Mouse (Mus musculus) E14TG2a.4 (cell line): ENCODE measurements around the gene E2f2.
A peak's percentile ranks its signal among the peaks of the same experiment; 100 is the strongest.

Experiments
- H3K27me3 ChIP-seq: 2 replicates; pipeline ENCODE4 v1.6.1; 2014; ENCODE audit warnings: low read length, control low read depth; ENCODE audit not compliant: insufficient read depth
- H3K36me3 ChIP-seq: 2 replicates; pipeline ENCODE4 v1.6.1; 2014; ENCODE audit warnings: low read length, control low read depth; ENCODE audit not compliant: insufficient read depth
- H3K4me1 ChIP-seq: replicated peaks from 2 replicates; pipeline ENCODE4 v1.6.1; 2014; ENCODE audit warnings: low read depth, low read length, control low read depth
- H3K4me3 ChIP-seq: replicated peaks from 2 replicates; pipeline ENCODE4 v1.5.1; 2014; ENCODE audit warnings: mild to moderate bottlenecking, low read length
- H3K9me3 ChIP-seq: 2 replicates; pipeline ENCODE4 v1.6.1; 2014; ENCODE audit warnings: low read length, control low read depth
- CTCF ChIP-seq: conservative IDR thresholded peaks from 2 replicates; pipeline ENCODE4 v1.5.1; 2014; ENCODE audit warnings: low read length
- NANOG ChIP-seq: IDR thresholded peaks from 2 replicates; pipeline ENCODE4 v1.6.1; 2014; ENCODE audit warnings: borderline replicate concordance, low read length, mixed read lengths
- POU5F1 ChIP-seq: IDR thresholded peaks from 2 replicates; pipeline ENCODE4 v1.6.1; 2014; ENCODE audit warnings: low read length, borderline replicate concordance

Gene E2f2

DNA sequence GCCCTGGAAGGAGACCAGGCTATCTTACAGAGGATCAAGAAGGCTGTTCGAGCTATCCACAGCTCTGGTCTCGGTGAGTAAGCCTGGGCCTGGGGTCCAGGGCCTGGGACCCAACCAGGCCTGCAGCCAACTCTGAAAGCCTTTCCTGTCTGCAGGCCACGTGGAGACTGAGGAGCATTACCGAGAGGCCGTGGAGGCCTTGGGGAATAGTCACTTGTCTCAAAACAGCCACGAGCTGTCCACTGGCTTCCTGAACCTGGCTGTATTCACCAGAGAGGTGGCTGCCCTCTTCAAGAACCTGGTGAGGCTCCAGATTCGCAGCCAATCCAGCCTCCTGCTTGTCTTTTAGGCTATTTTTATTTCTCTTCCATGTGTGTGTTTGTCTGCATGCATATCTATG is 55.2 kb downstream of the E2f2 start:
- no peak overlapping the region for H3K4me3 ChIP-seq
- H3K36me3 ChIP-seq, result peaks cover 17% of the 10 kb centered on the region
- peaks cover 56% of the 10 kb centered on the region for H3K4me1 ChIP-seq
- no peaks in the 10 kb centered on the region for H3K9me3 ChIP-seq
- no peaks in the 10 kb centered on the region for H3K27me3 ChIP-seq
- TF ChIP-seq CTCF, result no peak
- TF ChIP-seq POU5F1, result no peak
- TF ChIP-seq NANOG, result no peak

DNA sequence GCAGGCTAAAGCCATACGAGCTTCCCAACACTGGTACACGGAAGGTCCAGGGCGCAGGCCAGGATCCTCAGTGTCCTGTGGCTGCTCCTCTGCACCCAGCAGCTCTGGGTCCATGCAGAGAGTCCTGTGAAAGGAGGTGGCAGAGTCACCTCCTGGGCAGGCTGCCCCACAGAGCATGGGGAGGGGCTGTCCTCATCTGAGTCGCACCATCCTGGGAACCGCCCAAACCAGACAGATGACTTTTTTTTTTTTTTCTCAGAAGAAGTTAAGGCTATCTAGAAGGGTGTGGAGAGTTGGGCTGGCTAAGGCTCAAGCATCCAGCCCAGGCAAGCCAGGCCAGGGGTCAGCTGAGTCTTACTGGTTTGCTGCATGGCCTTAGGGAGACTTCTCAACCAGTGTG is 56.4 kb downstream of the E2f2 start:
- no peak overlapping the region for H3K4me3 ChIP-seq
- H3K27me3 ChIP-seq, result no peaks in the 10 kb centered on the region
- H3K4me1 ChIP-seq, result peaks cover 46% of the 10 kb centered on the region
- no peaks in the 10 kb centered on the region for H3K9me3 ChIP-seq
- TF ChIP-seq POU5F1, result no peak
- TF ChIP-seq NANOG, result no peak
- no peak for TF ChIP-seq CTCF
- peaks cover 24% of the 10 kb centered on the region for H3K36me3 ChIP-seq

DNA sequence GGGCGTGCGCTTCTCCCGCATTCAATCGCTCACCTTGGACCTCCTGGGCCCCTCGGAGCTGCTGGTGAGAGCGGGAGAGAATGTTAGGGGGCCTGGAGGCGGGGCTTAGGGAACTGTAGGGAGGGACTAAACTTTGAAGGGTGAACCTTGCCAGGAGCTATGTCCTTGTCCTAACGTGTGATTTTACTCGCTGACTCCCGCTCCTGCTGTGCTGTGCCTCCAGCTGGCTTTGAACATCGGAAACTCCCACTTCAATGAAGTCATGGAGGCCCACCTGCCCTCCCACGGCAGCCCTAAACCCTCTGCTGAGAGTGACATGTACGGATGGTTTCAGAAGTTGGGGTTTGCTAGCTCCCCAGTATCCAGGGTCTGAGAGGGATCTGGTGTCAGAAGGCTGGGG is 66.5 kb downstream of the E2f2 start:
- peaks cover 82% of the 10 kb centered on the region for H3K36me3 ChIP-seq
- TF ChIP-seq CTCF, result no peak
- no peak for TF ChIP-seq NANOG
- no peak for TF ChIP-seq POU5F1
- peaks cover 60% of the 10 kb centered on the region for H3K4me1 ChIP-seq
- no peak overlapping the region for H3K4me3 ChIP-seq
- no peaks in the 10 kb centered on the region for H3K27me3 ChIP-seq
- peaks cover 7% of the 10 kb centered on the region for H3K9me3 ChIP-seq

DNA sequence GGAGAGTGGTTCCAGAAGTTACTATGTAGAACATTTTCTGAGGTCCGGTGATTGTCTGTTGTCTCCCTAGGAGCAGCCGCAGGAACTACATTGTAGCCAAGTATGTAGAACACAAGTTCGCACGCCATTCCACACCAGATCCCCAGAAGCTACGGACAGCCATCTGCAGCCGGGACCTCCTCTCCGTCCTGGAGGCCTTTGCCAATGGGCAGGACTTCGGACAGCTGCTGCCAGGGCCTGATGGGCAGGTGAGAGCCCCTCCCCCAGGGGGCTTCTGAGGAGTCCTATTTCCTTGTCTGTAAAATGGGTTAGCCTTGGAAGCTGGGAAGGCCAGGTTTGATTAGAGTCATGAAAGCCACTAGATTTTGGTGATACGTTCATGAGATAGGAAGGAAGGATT is 66.9 kb downstream of the E2f2 start:
- Histone ChIP-seq H3K4me3 (no peak overlapping the region), H3K27me3 (no peaks in the 10 kb centered on the region), H3K36me3 (peaks cover 82% of the 10 kb centered on the region), H3K9me3 (peaks cover 7% of the 10 kb centered on the region), H3K4me1 (peaks cover 61% of the 10 kb centered on the region)
- no peak for TF ChIP-seq POU5F1
- no peak for TF ChIP-seq NANOG
- no peak for TF ChIP-seq CTCF

DNA sequence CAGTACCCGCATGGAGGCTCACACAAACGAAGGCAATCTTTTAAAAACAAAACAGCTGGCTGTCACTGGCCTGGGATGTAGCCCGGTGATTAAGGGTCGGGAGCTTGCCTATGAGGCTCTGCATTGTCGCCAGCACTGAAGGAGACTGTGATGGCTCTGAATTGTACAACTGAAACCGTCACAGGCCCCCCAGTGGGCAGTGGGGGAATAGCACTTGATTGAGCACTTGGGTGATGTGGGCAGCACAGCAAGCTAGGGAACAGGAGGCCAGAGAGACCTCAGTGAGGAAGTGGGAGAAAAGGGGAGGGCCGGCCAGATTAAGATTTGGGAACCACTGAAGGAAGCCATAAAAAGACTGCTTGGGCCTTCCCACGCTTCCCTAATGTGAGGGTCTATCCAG is 67.4 kb downstream of the E2f2 start:
- peaks cover 7% of the 10 kb centered on the region for H3K9me3 ChIP-seq
- peaks cover 82% of the 10 kb centered on the region for H3K36me3 ChIP-seq
- 0 out of 2 replicates have a peak overlapping the region, but pooled peaks have one; percentile 37 for H3K4me3 ChIP-seq
- H3K27me3 ChIP-seq, result no peaks in the 10 kb centered on the region
- H3K4me1 ChIP-seq, result peaks cover 63% of the 10 kb centered on the region
- no peak for TF ChIP-seq NANOG
- TF ChIP-seq CTCF, result peak; percentile 65

DNA sequence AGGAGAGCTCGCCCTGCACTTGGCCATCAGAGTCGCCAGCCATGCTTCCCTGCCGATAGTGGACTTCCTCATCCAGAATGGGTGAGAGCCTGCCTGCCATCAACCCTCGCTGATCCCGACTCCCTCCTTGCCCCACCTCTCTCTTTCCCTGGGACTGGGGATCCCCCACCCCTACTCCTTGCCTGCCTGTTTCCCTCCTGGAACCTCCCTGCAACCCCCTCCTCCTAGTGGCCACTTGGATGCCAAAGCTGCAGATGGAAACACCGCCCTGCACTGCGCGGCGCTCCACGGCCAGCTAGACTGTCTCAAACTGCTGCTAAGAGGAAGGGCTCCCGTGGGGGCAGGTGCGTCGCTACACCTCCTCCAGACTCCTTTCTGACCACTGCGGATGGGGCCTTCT is 67.9 kb downstream of the E2f2 start:
- H3K9me3 ChIP-seq, result peaks cover 7% of the 10 kb centered on the region
- H3K4me1 ChIP-seq, result peaks cover 68% of the 10 kb centered on the region
- peaks cover 83% of the 10 kb centered on the region for H3K36me3 ChIP-seq
- H3K4me3 ChIP-seq, result 0 out of 2 replicates have a peak overlapping the region, but pooled peaks have one; percentile 37
- H3K27me3 ChIP-seq, result no peaks in the 10 kb centered on the region
- TF ChIP-seq POU5F1 (no peak), CTCF (no peak), NANOG (no peak)

DNA sequence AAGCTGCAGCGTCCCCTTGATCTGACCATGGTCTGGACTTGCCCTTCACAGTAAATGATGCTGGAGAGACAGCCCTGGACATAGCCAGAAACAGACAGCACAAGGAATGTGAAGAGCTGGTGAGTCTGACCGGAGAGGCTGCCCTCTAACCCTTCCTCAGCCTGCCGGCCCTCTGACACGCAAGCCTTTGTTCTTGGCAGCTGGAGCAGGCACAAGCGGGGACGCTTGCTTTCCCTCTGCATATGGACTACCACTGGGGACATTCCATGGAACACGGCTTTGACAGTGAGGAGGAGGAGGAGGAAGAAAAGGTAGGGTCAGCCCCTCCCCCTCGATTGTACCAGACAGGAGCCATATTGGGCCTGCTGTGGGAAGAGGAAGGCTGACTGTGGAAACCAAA is 68.8 kb downstream of the E2f2 start:
- H3K27me3 ChIP-seq, result no peaks in the 10 kb centered on the region

DNA sequence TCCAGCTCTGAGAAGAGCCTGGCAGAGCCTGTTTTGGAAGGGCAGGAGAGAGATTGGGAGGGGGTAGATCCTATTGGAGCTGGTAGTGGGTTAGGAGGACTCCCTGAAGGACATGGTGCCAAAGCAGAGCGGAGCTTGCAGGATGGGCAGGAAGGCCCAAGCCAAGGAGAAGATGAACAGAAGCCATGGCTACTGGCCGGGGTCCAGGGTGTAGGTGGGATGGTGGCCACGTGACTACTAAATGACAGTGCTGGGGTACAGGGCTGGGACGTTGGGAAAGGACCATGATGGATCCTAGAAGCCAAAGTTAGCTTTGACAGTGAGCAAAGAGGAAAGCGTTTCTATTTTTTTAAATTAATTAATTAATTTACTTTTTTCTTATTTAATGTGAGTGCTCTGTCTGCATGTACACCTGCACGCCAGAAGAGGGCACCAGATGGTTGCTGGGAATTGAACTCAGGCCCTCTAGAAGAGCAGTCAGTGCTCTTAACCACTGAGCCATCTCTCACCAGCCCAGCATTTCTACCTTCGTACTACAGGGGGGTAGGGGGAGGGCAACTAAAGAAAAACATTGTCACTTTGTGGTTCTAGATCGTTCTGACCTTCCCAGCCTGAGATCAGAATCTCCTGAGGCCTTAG is 70.0 kb downstream of the E2f2 start:
- peaks cover 82% of the 10 kb centered on the region for H3K4me1 ChIP-seq
- no peak for TF ChIP-seq POU5F1
- TF ChIP-seq CTCF, result peak; percentile 66
- no peak overlapping the region for H3K4me3 ChIP-seq
- peaks cover 7% of the 10 kb centered on the region for H3K9me3 ChIP-seq
- peaks cover 72% of the 10 kb centered on the region for H3K36me3 ChIP-seq
- H3K27me3 ChIP-seq, result no peaks in the 10 kb centered on the region

More for the DNA sequence above, 68.8 kb downstream of the E2f2 start:
- no peak for TF ChIP-seq POU5F1
- TF ChIP-seq NANOG, result no peak
- TF ChIP-seq CTCF, result no peak
- no peak overlapping the region for H3K4me3 ChIP-seq
- H3K9me3 ChIP-seq, result peaks cover 7% of the 10 kb centered on the region
- H3K36me3 ChIP-seq, result peaks cover 83% of the 10 kb centered on the region
- H3K4me1 ChIP-seq, result peaks cover 76% of the 10 kb centered on the region

DNA sequence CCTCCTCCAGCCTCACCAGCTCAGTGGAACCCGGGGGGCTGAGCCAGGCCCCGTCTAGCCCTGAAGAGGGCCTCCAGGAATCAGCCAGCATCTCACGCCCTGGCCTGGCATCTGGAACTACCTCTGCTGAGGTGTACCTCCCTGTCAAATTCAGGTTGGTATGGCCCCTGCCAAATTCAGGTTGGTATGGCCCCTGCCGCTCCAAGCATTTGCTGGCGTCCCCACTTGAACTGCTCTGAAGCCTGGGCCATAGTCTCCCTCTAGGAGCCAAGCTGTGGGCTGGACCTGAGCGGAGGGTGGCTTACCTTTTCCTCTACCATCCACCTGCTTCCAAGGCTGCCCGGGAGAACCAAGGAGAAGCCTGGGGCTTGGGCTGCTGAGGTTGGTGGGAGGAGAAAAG is 70.5 kb downstream of the E2f2 start:
- TF ChIP-seq NANOG (no peak), POU5F1 (no peak), CTCF (no peak)
- 0 out of 2 replicates have a peak overlapping the region, but pooled peaks have one; percentile 14 for H3K4me3 ChIP-seq
- H3K4me1 ChIP-seq, result peaks cover 81% of the 10 kb centered on the region
- peaks cover 68% of the 10 kb centered on the region for H3K36me3 ChIP-seq
- H3K27me3 ChIP-seq, result no peaks in the 10 kb centered on the region
- peaks cover 7% of the 10 kb centered on the region for H3K9me3 ChIP-seq
